Mouse (Mus musculus): ENCODE data around the gene Glis3.

- no peak for TF ChIP-seq GATA1 (IDR thresholded peaks at IDR 0.05; ENCODE audit: borderline replicate concordance, low read length)
- no peak for TF ChIP-seq FLI1 (IDR thresholded peaks at IDR 0.05; ENCODE audit: low read length)
Observed at GRCm38 (mm10) chr19:28478055-28478454, 201.8 kb downstream of the Glis3 start.
